Mouse (Mus musculus): ENCODE data around the gene Rlf. TPM values are rescaled to one million over a fixed set of nuclear protein-coding genes. Genes with fewer than 3 reads are reported as not detected.
"Not testable (repeated sequence)": the region's sequence is repeated elsewhere in the genome, so short reads cannot be mapped to it uniquely, and the experiment has no call there.

Gene Rlf
- total RNA-seq, 1 experiment = 37.4 TPM

- Histone ChIP-seq H3K4me1 (ENCODE audit: control insufficient read depth in 2 of 2, insufficient read depth in 2 of 2, low read length in 2 of 2, poor library complexity in 1 of 2) (no peaks in the 10 kb centered on the region), H3K4me3 (ENCODE audit: insufficient read depth in 1 of 2, low read depth in 1 of 2, low read length in 2 of 2, poor library complexity in 1 of 2, severe bottlenecking in 1 of 2) (no peak overlapping the region), H3K27ac (ENCODE audit: insufficient read depth, low read depth, low read length, poor library complexity, severe bottlenecking) (no peak overlapping the region), H3K36me3 (ENCODE audit: control insufficient read depth, insufficient read depth, low read length, poor library complexity, severe bottlenecking) (peaks cover 2% of the 10 kb centered on the region), H3K9ac (ENCODE audit: insufficient read depth, low read depth, low read length, poor library complexity, severe bottlenecking) (no peak overlapping the region), H3K9me3 (ENCODE audit: control insufficient read depth, insufficient read depth, low read depth, low read length) (no peaks in the 10 kb centered on the region)
- in situ Hi-C loops (cut with MboI; ENCODE audit: low sequenced_read_pairs in 2 of 2, unreplicated experiment in 2 of 2) = no loop called here
- TF ChIP-seq MAFK (IDR thresholded peaks at IDR 0.05; ENCODE audit: insufficient read depth, low read depth, low read length) (no peak), ZNF384 (IDR thresholded peaks at IDR 0.05; ENCODE audit: low read depth, low read length) (no peak), HCFC1 (IDR thresholded peaks at IDR 0.05; ENCODE audit: borderline replicate concordance, insufficient read depth, low read length) (no peak)
- DNase-seq (ENCODE audit: low read depth, low spot score) = no peak
Observed at GRCm38 (mm10) chr4:121189341-121189740, 25.5 kb downstream of the Rlf start.

GRCm38 (mm10) chr4:121179669-121180068 lies 35.2 kb downstream of the Rlf start:
- in situ Hi-C loops (cut with MboI; ENCODE audit: low sequenced_read_pairs in 2 of 2, unreplicated experiment in 2 of 2) = no loop called here
- no peak overlapping the region for H3K9ac ChIP-seq (ENCODE audit: insufficient read depth, low read depth, low read length, poor library complexity, severe bottlenecking)
- peaks cover 7% of the 10 kb centered on the region for H3K36me3 ChIP-seq (ENCODE audit: control insufficient read depth, insufficient read depth, low read length, poor library complexity, severe bottlenecking)
- no peaks in the 10 kb centered on the region for H3K4me1 ChIP-seq (ENCODE audit: control insufficient read depth in 2 of 2, insufficient read depth in 2 of 2, low read length in 2 of 2, poor library complexity in 1 of 2)
- DNase-seq (ENCODE audit: low read depth, low spot score) = no peak
- H3K9me3 ChIP-seq (ENCODE audit: control insufficient read depth, insufficient read depth, low read depth, low read length) = no peaks in the 10 kb centered on the region; the same call in 1 of the 2 replicates
- H3K4me3 ChIP-seq (ENCODE audit: insufficient read depth in 1 of 2, low read depth in 1 of 2, low read length in 2 of 2, poor library complexity in 1 of 2, severe bottlenecking in 1 of 2) = no peak overlapping the region
- no peak overlapping the region for H3K27ac ChIP-seq (ENCODE audit: insufficient read depth, low read depth, low read length, poor library complexity, severe bottlenecking)
- TF ChIP-seq HCFC1 (IDR thresholded peaks at IDR 0.05; ENCODE audit: borderline replicate concordance, insufficient read depth, low read length) (no peak), MAFK (IDR thresholded peaks at IDR 0.05; ENCODE audit: insufficient read depth, low read depth, low read length) (no peak), CHD2 (IDR thresholded peaks at IDR 0.05; ENCODE audit: low read depth, low read length) (no peak), ZNF384 (IDR thresholded peaks at IDR 0.05; ENCODE audit: low read depth, low read length) (no peak), ZC3H11A (IDR thresholded peaks at IDR 0.05; ENCODE audit: borderline replicate concordance, low read depth, low read length) (no peak)

- no peak overlapping the region for H3K4me3 ChIP-seq (ENCODE audit: insufficient read depth in 1 of 2, low read depth in 1 of 2, low read length in 2 of 2, poor library complexity in 1 of 2, severe bottlenecking in 1 of 2)
- no peaks in the 10 kb centered on the region for H3K4me1 ChIP-seq (ENCODE audit: control insufficient read depth in 2 of 2, insufficient read depth in 2 of 2, low read length in 2 of 2, poor library complexity in 1 of 2)
- no peak for DNase-seq (ENCODE audit: low read depth, low spot score)
- H3K36me3 ChIP-seq (ENCODE audit: control insufficient read depth, insufficient read depth, low read length, poor library complexity, severe bottlenecking) = peaks cover 10% of the 10 kb centered on the region
- H3K9ac ChIP-seq (ENCODE audit: insufficient read depth, low read depth, low read length, poor library complexity, severe bottlenecking) = no peak overlapping the region
- in situ Hi-C loops (cut with MboI; ENCODE audit: low sequenced_read_pairs in 2 of 2, unreplicated experiment in 2 of 2) = no loop called here
- peaks cover 11% of the 10 kb centered on the region for H3K9me3 ChIP-seq (ENCODE audit: control insufficient read depth, insufficient read depth, low read depth, low read length)
- H3K27ac ChIP-seq (ENCODE audit: insufficient read depth, low read depth, low read length, poor library complexity, severe bottlenecking) = no peak overlapping the region
- TF ChIP-seq HCFC1 (IDR thresholded peaks at IDR 0.05; ENCODE audit: borderline replicate concordance, insufficient read depth, low read length) (no peak), ZC3H11A (IDR thresholded peaks at IDR 0.05; ENCODE audit: borderline replicate concordance, low read depth, low read length) (no peak), CHD2 (IDR thresholded peaks at IDR 0.05; ENCODE audit: low read depth, low read length) (no peak), ZNF384 (IDR thresholded peaks at IDR 0.05; ENCODE audit: low read depth, low read length) (no peak), MAFK (IDR thresholded peaks at IDR 0.05; ENCODE audit: insufficient read depth, low read depth, low read length) (no peak)
Observed at GRCm38 (mm10) chr4:121167656-121168055, 47.2 kb downstream of the Rlf start.

- peaks cover 10% of the 10 kb centered on the region for H3K9me3 ChIP-seq (ENCODE audit: control insufficient read depth, insufficient read depth, low read depth, low read length)
- DNase-seq (ENCODE audit: low read depth, low spot score); H3K27ac ChIP-seq (ENCODE audit: insufficient read depth, low read depth, low read length, poor library complexity, severe bottlenecking); H3K36me3 ChIP-seq (ENCODE audit: control insufficient read depth, insufficient read depth, low read length, poor library complexity, severe bottlenecking); H3K4me1 ChIP-seq (ENCODE audit: control insufficient read depth in 2 of 2, insufficient read depth in 2 of 2, low read length in 2 of 2, poor library complexity in 1 of 2); H3K9ac ChIP-seq (ENCODE audit: insufficient read depth, low read depth, low read length, poor library complexity, severe bottlenecking); in situ Hi-C loops (cut with MboI; ENCODE audit: low sequenced_read_pairs in 2 of 2, unreplicated experiment in 2 of 2); H3K4me3 ChIP-seq (ENCODE audit: insufficient read depth in 1 of 2, low read depth in 1 of 2, low read length in 2 of 2, poor library complexity in 1 of 2, severe bottlenecking in 1 of 2): not testable (repeated sequence)
Observed at GRCm38 (mm10) chr4:121166697-121167096, 48.2 kb downstream of the Rlf start.

GRCm38 (mm10) chr4:121163501-121164030 lies 51.3 kb downstream of the Rlf start:
- H3K36me3 ChIP-seq (ENCODE audit: control insufficient read depth, insufficient read depth, low read length, poor library complexity, severe bottlenecking) = peaks cover 2% of the 10 kb centered on the region
- no peak for DNase-seq (ENCODE audit: low read depth, low spot score)
- H3K4me3 ChIP-seq (ENCODE audit: insufficient read depth in 1 of 2, low read depth in 1 of 2, low read length in 2 of 2, poor library complexity in 1 of 2, severe bottlenecking in 1 of 2) = no peak overlapping the region
- no peak for TF ChIP-seq MAFK (IDR thresholded peaks at IDR 0.05; ENCODE audit: insufficient read depth, low read depth, low read length)
- TF ChIP-seq HCFC1 (IDR thresholded peaks at IDR 0.05; ENCODE audit: borderline replicate concordance, insufficient read depth, low read length) = no peak
- no peak for TF ChIP-seq ZC3H11A (IDR thresholded peaks at IDR 0.05; ENCODE audit: borderline replicate concordance, low read depth, low read length)
- no peak for TF ChIP-seq CHD2 (IDR thresholded peaks at IDR 0.05; ENCODE audit: low read depth, low read length)
- TF ChIP-seq ZNF384 (IDR thresholded peaks at IDR 0.05; ENCODE audit: low read depth, low read length) = no peak
- in situ Hi-C loops (cut with MboI; ENCODE audit: low sequenced_read_pairs in 2 of 2, unreplicated experiment in 2 of 2) = no loop called here
- no peaks in the 10 kb centered on the region; the same call in 1 of the 2 replicates for H3K9me3 ChIP-seq (ENCODE audit: control insufficient read depth, insufficient read depth, low read depth, low read length)
- H3K9ac ChIP-seq (ENCODE audit: insufficient read depth, low read depth, low read length, poor library complexity, severe bottlenecking) = no peak overlapping the region
- H3K4me1 ChIP-seq (ENCODE audit: control insufficient read depth in 2 of 2, insufficient read depth in 2 of 2, low read length in 2 of 2, poor library complexity in 1 of 2) = no peaks in the 10 kb centered on the region
- H3K27ac ChIP-seq (ENCODE audit: insufficient read depth, low read depth, low read length, poor library complexity, severe bottlenecking) = no peak overlapping the region

Measured in ES-E14 (cell line).